Mouse (Mus musculus): ENCODE data around the gene 4930415O20Rik.

Gene 4930415O20Rik

GRCm38 (mm10) chr15:98604041-98604575 lies 33.3 kb downstream of the 4930415O20Rik start:
- intact Hi-C loops (cut with DNase I), result no loop called here

DNA sequence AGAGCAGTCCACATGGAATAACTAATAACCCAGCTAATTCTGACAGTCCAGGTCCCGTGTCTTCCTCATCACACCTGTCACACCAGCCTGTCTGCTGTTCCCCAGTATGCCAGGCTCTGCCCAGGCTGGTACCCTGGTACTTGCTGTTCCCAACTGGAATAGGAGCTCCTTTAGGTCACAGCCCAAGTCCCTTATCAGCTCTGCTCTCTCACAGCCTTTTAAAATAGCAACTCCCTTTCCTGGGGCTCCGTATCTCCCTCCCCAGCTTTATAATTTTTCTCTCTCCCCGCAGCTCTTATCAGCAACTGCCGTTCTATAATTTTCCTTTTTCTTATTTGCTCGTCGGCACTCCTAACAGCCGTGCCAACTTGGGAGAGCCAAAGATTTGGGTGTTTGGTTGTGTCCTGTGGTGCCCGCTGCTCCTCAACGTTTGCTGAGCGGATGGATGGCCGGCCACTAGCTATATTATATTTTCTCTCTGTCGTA lies 35.3 kb downstream of the 4930415O20Rik start:
- intact Hi-C loops (cut with DNase I), result no loop called here

DNA sequence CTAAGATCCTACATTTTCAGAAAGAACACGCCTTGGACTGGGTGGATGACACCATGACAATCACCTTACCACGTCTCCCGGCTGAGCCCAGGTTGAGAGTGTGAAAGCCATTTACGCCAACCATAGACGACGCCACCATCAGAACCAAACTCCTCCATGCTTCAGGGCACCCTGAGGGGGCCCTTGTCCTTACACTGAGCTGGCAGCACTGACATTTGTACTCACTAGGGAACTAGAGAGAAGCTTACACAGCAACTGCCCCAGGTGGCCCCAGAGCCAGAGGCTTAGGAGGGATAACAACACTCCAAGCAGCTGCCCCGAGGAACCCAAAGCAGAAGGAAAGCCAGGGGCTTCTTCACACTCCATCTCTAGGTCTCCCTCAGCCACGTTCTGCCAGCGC lies 35.9 kb downstream of the 4930415O20Rik start:
- intact Hi-C loops (cut with DNase I), result no loop called here

DNA sequence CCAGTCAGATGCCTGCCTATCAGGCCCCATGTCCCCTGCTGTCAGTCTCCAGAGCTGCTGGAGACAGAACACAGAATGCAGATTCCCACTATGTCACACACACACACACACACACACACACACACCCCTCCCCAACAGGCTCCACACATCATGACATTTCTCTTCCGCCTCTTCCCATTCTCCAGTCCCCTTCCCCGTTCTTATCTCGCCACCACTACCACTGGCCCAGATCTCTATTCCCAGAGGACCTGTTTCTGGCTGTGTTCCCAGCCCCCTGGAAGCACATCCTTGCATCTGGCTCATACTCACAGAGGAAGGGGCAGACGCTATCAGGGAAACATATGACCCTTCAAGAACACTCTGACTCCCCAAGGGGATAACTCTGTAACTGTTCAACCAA lies 36.8 kb downstream of the 4930415O20Rik start:
- intact Hi-C loops (cut with DNase I), result no loop called here

- intact Hi-C loops (cut with DNase I), result no loop called here
Measured at GRCm38 (mm10) chr15:98608058-98608783, 37.4 kb downstream of the 4930415O20Rik start.

DNA sequence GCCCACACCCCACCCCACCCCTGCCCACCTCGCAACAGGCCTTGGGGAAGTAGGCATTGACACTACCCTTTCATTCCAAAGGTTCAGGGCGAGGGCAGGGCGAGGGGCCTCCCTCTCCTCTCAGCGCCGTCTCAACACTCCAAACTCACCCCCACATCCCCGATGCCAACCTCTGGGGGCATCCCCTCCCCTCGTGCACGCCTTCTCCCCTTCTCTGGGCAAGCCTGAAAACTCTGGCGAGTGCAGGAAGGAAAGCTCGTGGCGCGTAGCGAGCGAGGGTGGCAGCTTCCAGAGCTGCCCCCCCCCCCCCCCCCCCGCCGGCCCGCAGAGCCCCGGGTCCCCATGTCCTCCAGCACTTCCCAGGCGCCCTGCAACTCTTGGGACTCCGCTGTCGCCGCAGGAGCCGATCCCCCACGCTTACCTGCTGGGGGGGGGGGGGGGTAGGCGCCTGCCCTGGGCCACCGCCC lies 38.0 kb downstream of the 4930415O20Rik start:
- intact Hi-C loops (cut with DNase I), result no loop called here

GRCm38 (mm10) chr15:98609331-98610130 lies 38.7 kb downstream of the 4930415O20Rik start, which contains the start of gene Adcy6:
Gene Adcy6, minus strand, starts transcription at chr15:98610076.
- intact Hi-C loops (cut with DNase I), result no loop called here

DNA sequence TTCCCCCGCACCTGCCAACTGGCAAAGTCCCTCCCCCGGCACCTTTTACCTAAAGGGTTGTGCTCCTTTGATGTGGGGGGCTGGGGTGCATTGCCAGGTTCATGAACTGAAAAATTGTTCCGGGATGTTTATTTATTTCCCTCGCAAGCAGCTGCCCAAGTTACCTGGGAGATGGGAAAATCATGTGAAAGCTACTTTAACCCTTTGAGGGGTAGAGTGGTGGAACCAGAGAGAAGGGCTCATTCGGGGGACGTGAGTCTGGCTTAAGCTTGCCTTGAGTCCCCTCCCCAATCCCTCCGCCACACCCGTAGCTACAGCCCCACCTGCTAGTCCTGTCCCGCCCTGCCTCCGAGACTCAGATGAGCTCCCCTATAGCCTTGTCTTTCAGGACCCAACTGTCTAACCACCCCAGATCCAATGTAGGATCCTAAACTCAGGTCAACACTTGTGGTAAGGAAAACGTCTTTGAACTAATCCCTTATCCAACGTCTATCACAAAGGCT lies 39.4 kb downstream of the 4930415O20Rik start:
- intact Hi-C loops (cut with DNase I), result no loop called here

- intact Hi-C loops (cut with DNase I), result no loop called here
Measured at GRCm38 (mm10) chr15:98612229-98612628, 41.4 kb downstream of the 4930415O20Rik start.

- intact Hi-C loops (cut with DNase I), result no loop called here
Measured at GRCm38 (mm10) chr15:98614551-98614950, 43.7 kb downstream of the 4930415O20Rik start.

DNA sequence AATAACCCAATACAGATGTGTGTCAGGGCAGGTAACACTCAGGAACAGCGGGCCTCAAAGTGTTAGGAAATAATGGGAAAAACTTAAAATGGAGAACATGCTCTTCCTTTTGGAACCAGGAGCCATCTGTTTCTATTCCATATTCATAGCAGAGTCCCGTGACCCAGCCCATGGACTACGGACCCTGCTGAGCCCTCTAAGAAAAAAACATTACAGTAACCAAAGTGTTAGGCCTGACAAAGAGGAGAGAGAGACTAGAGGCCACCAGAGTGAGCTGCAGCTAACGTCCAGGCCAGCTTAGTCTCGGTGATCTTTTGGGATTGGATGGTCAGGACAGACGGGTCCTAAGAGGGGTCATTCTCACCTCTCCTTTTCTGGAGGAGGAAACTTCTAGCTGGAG lies 44.2 kb downstream of the 4930415O20Rik start:
- intact Hi-C loops (cut with DNase I), result no loop called here

DNA sequence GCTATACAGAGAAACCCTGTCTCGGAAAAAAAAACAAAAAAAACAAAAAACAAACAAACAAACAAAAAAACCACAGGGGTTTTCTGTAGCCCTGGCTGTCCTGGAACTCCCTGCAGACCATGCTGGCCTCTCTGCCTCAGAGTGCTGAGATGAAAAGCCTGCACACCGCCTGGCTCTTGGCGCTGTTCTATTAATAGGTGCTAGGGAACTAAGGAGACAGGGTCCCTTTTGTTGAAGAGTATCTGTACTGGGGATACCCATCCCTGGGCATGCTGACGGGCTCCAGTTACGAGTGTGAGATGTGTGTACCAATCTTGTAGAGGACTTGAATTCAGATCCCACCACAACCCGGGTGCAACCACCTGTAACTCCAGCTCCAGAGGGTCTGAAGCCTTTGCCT lies 44.9 kb downstream of the 4930415O20Rik start:
- intact Hi-C loops (cut with DNase I), result loop anchor here (2.0 kb wide), 1 partner anchor 35 kb away; no protein-coding TSS in a partner anchor

- intact Hi-C loops (cut with DNase I), result loop anchor here (2.0 kb wide), 1 partner anchor 36 kb away; no protein-coding TSS in a partner anchor
Measured at GRCm38 (mm10) chr15:98616362-98617175, 45.8 kb downstream of the 4930415O20Rik start.

- intact Hi-C loops (cut with DNase I), result loop anchor here (2.0 kb wide), 1 partner anchor 36 kb away; no protein-coding TSS in a partner anchor
Measured at GRCm38 (mm10) chr15:98617176-98617537, 46.4 kb downstream of the 4930415O20Rik start.

- intact Hi-C loops (cut with DNase I), result no loop called here
Measured at GRCm38 (mm10) chr15:98622199-98622598, 51.4 kb downstream of the 4930415O20Rik start.

GRCm38 (mm10) chr15:98622721-98623120 lies 51.9 kb downstream of the 4930415O20Rik start:
- intact Hi-C loops (cut with DNase I), result no loop called here

- intact Hi-C loops (cut with DNase I), result no loop called here
Measured at GRCm38 (mm10) chr15:98623361-98623821, 52.6 kb downstream of the 4930415O20Rik start.

DNA sequence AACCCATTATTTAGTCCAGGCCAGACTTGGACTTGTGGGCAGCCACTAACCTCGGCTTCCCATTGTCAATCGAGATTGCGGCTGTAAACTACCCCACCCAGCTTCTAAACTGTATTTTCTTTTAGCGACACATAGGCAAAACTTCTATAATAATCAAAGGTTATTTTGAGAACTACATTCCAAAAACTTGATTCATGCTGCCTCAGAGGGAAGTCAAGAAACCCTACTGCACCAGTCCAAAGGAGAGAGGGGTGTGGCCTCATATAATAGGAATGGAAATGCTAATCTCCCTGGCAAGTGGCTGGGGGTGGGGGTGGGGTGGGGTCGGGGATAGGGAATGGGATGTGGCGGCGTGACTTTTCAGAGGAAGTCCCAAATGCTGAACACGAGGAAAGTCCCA lies 55.3 kb downstream of the 4930415O20Rik start:
- intact Hi-C loops (cut with DNase I), result no loop called here

- intact Hi-C loops (cut with DNase I), result no loop called here
Measured at GRCm38 (mm10) chr15:98626487-98627212, 55.8 kb downstream of the 4930415O20Rik start.

Measured in adrenal gland (tissue).